Mouse (Mus musculus) cortical plate, adult 2 months (tissue): ENCODE measurements around the gene Gm21985.

ENCODE experiments used
- CTCF ChIP-seq: fragments of 200-500 bp; IDR thresholded peaks from 2 replicates; pipeline ENCODE4 v1.5.1; 2011; ENCODE audit warnings: mild to moderate bottlenecking, control low read depth, low read length; ENCODE audit not compliant: insufficient read depth; ENCODE audit errors: extremely low read depth
- POLR2A ChIP-seq: fragments of 200-500 bp; IDR thresholded peaks from 2 replicates; pipeline ENCODE4 v1.6.1; 2011; ENCODE audit warnings: mild to moderate bottlenecking, low read length, control low read depth; ENCODE audit not compliant: insufficient read depth; ENCODE audit errors: extremely low read depth

GRCm38 (mm10) chr2:112266780-112267179 is 666 bp downstream of the Gm21985 start:
- TF ChIP-seq POLR2A: no peak
- TF ChIP-seq CTCF: no peak
